ENCODE assay signal across 25 mouse cellular contexts in the genomic region with DNA sequence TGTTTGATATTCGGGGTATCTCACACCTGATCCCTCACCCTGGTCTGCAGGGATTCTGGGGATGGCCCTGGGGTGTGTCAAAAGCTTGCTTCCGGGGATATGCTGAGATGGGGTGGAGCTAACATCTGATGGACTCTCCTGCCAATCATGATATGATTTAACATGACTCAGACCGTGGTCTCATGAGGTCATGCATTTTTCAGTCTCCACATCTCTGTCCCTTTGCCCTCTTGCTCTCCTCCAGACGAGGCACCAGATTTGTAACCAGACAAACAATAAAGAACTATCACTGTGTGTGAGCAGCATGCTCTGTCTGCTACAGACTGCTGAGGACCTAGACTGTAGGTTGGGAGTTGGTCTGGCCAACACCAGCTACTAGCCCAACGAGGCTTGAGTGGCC. TPM values are rescaled to one million over a fixed set of nuclear protein-coding genes. Genes with fewer than 3 reads are reported as not detected.
DNase-seq lines count a peak whose midpoint lies in the region; ATAC-seq and TF ChIP-seq lines count a peak whose summit lies in the region.
"Had no signal": no experiment of that assay in that cellular context is flagged by ENCODE, and none has a peak within 500 bp of the region (broad histone marks: within the 10 kb centered on the region; RNA-seq: fewer than 3 reads in every experiment).

No protein-coding gene starts in this region.

- no peak overlapping the region for H3K4me3 ChIP-seq in C2C12 (ENCODE audit: insufficient read depth, poor library complexity, severe bottlenecking)
- H3K4me3 ChIP-seq in hindbrain, embryonic 13.5 days = no peak overlapping the region
- H3K4me3 ChIP-seq: embryonic facial prominence, embryonic 10.5 days; embryonic facial prominence, embryonic 12.5 days; forebrain, embryonic 13.5 days; forebrain, embryonic 15.5 days had no signal

- H3K9ac ChIP-seq in hindbrain, embryonic 13.5 days = no peak overlapping the region
- H3K9ac ChIP-seq: embryonic facial prominence, embryonic 12.5 days; forebrain, embryonic 13.5 days; forebrain, embryonic 15.5 days; forebrain, postnatal 0 days had no signal

- TF ChIP-seq CTCF in C2C12 (IDR thresholded peaks at IDR 0.05; ENCODE audit: control insufficient read depth, insufficient read depth, insufficient read length) = no peak

- H3K27ac ChIP-seq in hindbrain, embryonic 13.5 days = no peak overlapping the region
- H3K27ac ChIP-seq: embryonic facial prominence, embryonic 10.5 days; embryonic facial prominence, embryonic 12.5 days; forebrain, embryonic 13.5 days; forebrain, embryonic 15.5 days had no signal

- no peaks in the 10 kb centered on the region for H3K27me3 ChIP-seq in C2C12 (ENCODE audit: control insufficient read depth, insufficient read depth, insufficient read length)
- peaks cover 23% of the 10 kb centered on the region for H3K27me3 ChIP-seq in hindbrain, embryonic 13.5 days
- H3K27me3 ChIP-seq: forebrain, embryonic 15.5 days; Patski had no signal

- peaks cover 7% of the 10 kb centered on the region; the same call in 1 of the 2 replicates for H3K9me3 ChIP-seq in hindbrain, embryonic 13.5 days
- H3K9me3 ChIP-seq: embryonic facial prominence, embryonic 10.5 days; embryonic facial prominence, embryonic 12.5 days; forebrain, embryonic 15.5 days; G1E had no signal

- no peak overlapping the region for H3ac ChIP-seq in C2C12 (ENCODE audit: control insufficient read depth, insufficient read length, low read depth)

- H3K36me3 ChIP-seq in C2C12 (ENCODE audit: control insufficient read depth, insufficient read depth) = no peaks in the 10 kb centered on the region
- H3K36me3 ChIP-seq in hindbrain, embryonic 13.5 days = no peaks in the 10 kb centered on the region
- H3K36me3 ChIP-seq: embryonic facial prominence, embryonic 10.5 days; embryonic facial prominence, embryonic 12.5 days; forebrain, embryonic 15.5 days; G1E had no signal

- no peak overlapping the region for H3K4me2 ChIP-seq in hindbrain, embryonic 13.5 days
- H3K4me2 ChIP-seq: embryonic facial prominence, embryonic 12.5 days; forebrain, embryonic 13.5 days; forebrain, embryonic 15.5 days had no signal

- H3K79me3 ChIP-seq in C2C12 (ENCODE audit: low read depth) = no peaks in the 10 kb centered on the region

- H3K4me1 ChIP-seq in hindbrain, embryonic 13.5 days (replicated peaks) = peaks cover 9% of the 10 kb centered on the region

- 87% methylated on average over 5 of the region's 5 CpGs for WGBS in hindbrain, embryonic 13.5 days

- DNase-seq in 3T3-L1 (ENCODE audit: low read depth, low spot score) (peak; percentile 86), NIH3T3 (ENCODE audit: low read depth) (peak; percentile 42)
- DNase-seq in spleen, adult 12 weeks (ENCODE audit: low spot score) = no peak
- DNase-seq in spleen, postnatal 10 days (ENCODE audit: low spot score in 2 of 2) = no peak
- DNase-seq: adrenal gland, adult 8-10 months; adrenal gland, postnatal 14 days; adrenal gland, postnatal 36 days; B cell, adult 2 months; cerebellum, adult 11-12 months; cerebellum, adult 2 months; cerebellum, adult 9-10 months; cerebellum, postnatal 10 days; cerebellum, postnatal 25 days; forebrain, postnatal 0 days had no signal

- ATAC-seq in hindbrain, embryonic 13.5 days (ENCODE audit: low FRiP score) = no peak
- ATAC-seq: activated CD4-positive, CD25-positive, alpha-beta regulatory T cell, adult 4 months; forebrain, embryonic 13.5 days; forebrain, embryonic 15.5 days; forebrain, postnatal 0 days; Patski had no signal

- H3K79me2 ChIP-seq in C2C12 (ENCODE audit: control insufficient read depth, insufficient read depth) = peaks cover 3% of the 10 kb centered on the region

TF ChIP-seq in C2C12, 6 proteins besides CTCF, POLR2A, EP300 and RAD21:
- TF ChIP-seq MYOD1 (IDR thresholded peaks at IDR 0.05; ENCODE audit: control insufficient read depth, insufficient read length, low read depth) (no peak), MAX (IDR thresholded peaks at IDR 0.05) (peak; percentile 32), CEBPB (IDR thresholded peaks at IDR 0.05; ENCODE audit: low read depth) (no peak)

RNA-seq across cellular contexts. Expression of gene Erfe, which starts 4.1 kb away (rescaled TPM):
- 7.3 TPM for polyA plus RNA-seq in C2C12 (2012; fragmentation: generic; extraction: Trizol)
- polyA plus RNA-seq in hindbrain, embryonic 13.5 days (2015; fragmentation: Nextera tagmentation; extraction: Ambion mirVana) = 0.22 and 0.45 TPM in 2 replicates
- polyA plus RNA-seq: activated CD4-positive, CD25-positive, alpha-beta regulatory T cell, adult 4 months; cerebellum, adult 2 months had no signal

RNA-seq across cellular contexts. Expression of gene Klhl30, which starts 11.3 kb away (rescaled TPM):
- polyA plus RNA-seq in C2C12 (2012; fragmentation: generic; extraction: Trizol) = 31.3 TPM
- 0.16 and 0.21 TPM in 2 replicates for polyA plus RNA-seq in hindbrain, embryonic 13.5 days (2015; fragmentation: Nextera tagmentation; extraction: Ambion mirVana)
- polyA plus RNA-seq: activated CD4-positive, CD25-positive, alpha-beta regulatory T cell, adult 4 months; forebrain, embryonic 11.5 days; forebrain, embryonic 13.5 days; forebrain, embryonic 15.5 days; G1E had no signal

RNA-seq across cellular contexts. Expression of gene Ilkap, which starts 36.5 kb away (rescaled TPM):
- 77.6 TPM for polyA plus RNA-seq in C2C12 (2012; fragmentation: generic; extraction: Trizol)
- 144 and 147 TPM in 2 replicates for polyA plus RNA-seq in hindbrain, embryonic 13.5 days (2015; fragmentation: Nextera tagmentation; extraction: Ambion mirVana)

RNA-seq across cellular contexts. Expression of gene Espnl, which starts 40.2 kb away (rescaled TPM):
- polyA plus RNA-seq in C2C12 (2012; fragmentation: generic; extraction: Trizol) = 0.15 TPM
- 0.08 and 0.26 TPM in 2 replicates for polyA plus RNA-seq in hindbrain, embryonic 13.5 days (2015; fragmentation: Nextera tagmentation; extraction: Ambion mirVana)
- polyA plus RNA-seq: activated CD4-positive, CD25-positive, alpha-beta regulatory T cell, adult 4 months; embryonic facial prominence, embryonic 14.5 days; forebrain, embryonic 13.5 days had no signal

RNA-seq across cellular contexts. Expression of gene Hes6, which starts 51.7 kb away (rescaled TPM):
- polyA plus RNA-seq in C2C12 (2012; fragmentation: generic; extraction: Trizol) = 87.2 TPM
- polyA plus RNA-seq in hindbrain, embryonic 13.5 days (2015; fragmentation: Nextera tagmentation; extraction: Ambion mirVana) = 207 and 235 TPM in 2 replicates

Comparison
In these comparisons a context has a peak if more than half of its experiments do, and no peak if none do; other contexts are left out.
1. DNase-seq: peak in 3T3-L1 (single experiment) and NIH3T3 (single experiment); none in spleen, adult 12 weeks (single experiment) and spleen, postnatal 10 days (0 of 2).
2. RNA of gene Klhl30, which starts 11.3 kb away (polyA plus RNA-seq): 31.3 TPM in C2C12 (single experiment); 0.16 to 0.21 TPM in hindbrain, embryonic 13.5 days; every median in the first group is over 10 times any median in the second.